Mouse (Mus musculus): ENCODE measurements at regions not wholly inside any gene's neighbourhood (a gene's known extent, or its start where the extent isn't known, plus 50 kb on each side); places are given as distances from the start of the nearest gene placed in this dataset.

DNA sequence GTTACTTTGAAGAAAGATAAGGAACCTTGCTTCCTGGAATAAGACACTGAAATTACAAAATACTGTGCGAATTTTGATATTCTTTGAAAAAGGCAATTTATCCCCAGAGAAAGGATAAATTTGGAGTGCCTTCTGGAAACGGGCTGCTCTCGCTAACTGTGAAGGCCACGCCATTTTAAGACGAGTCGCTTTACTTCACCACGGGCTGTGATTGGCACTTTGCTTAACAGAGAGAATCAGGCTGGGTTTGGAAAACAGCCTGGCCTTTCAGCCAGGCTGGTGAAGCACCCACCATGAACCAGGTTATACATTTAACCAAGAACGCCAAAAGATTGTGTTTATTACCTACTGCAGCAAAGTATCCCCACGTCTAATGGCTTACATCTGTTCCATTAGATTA is 132.7 kb downstream of the Gm9817 start:
- DNase-seq, result no peak
- intact Hi-C loops (cut with DNase I), result no loop called here

DNA sequence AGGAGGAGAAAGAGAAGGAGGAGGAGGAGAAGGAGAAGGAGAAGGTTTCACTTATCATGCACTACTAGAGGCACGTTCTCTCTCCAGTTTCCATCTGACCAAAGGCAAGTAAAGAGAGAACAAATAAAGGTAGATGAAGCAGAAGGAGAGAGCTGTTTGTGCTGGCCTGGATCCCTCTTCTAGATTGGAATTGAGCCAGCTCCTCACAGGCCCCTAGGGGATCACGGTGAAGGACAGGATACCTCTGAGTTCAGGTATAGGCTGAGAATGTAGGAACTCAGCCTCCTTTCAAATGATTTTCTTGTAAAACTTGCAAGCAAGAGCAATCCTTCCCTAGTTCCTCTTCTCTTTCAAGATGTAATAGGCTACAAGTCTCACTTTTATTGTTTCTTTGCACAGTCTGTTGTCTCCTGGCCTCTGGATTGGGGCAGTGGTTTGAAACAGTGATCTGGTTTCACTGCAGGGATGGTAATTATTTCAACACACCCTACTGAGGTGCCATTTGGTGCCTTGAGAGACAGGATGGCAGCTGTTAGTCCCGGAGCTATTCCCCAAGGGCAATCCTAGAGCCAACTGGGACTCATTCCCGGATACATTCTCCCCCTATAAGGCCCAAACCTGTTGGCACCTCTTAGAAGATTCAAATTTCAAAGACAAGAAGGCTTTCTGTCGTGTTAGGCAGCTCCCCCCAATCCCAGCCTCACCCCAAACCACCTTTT is 134.8 kb downstream of the Gm9817 start:
- DNase-seq, result no peak
- intact Hi-C loops (cut with DNase I), result no loop called here

- intact Hi-C loops (cut with DNase I), result no loop called here
- DNase-seq, result no peak
Measured at GRCm38 (mm10) chr13:45218251-45218650, 139.8 kb downstream of the Gm9817 start.

DNA sequence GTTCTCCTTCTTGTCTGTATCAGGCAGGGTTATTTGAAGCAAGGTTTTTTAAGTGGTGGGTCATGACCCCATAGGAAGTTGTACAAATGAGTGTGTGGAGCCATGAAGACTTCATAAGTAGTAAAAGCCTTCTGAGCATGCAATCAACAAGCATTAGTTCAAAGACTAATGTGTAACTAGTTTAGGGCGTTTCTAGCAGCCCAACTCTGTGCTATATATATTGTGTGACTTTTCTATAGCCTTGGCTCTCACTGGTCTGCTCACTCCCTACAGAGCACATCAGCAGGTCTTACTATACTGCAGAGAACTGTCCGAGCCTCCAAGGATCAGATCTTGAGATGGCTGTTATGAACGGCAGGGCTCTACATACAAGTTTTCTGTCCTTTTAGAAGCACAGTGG is 141.2 kb downstream of the Gm9817 start:
- intact Hi-C loops (cut with DNase I), result no loop called here
- no peak for DNase-seq

DNA sequence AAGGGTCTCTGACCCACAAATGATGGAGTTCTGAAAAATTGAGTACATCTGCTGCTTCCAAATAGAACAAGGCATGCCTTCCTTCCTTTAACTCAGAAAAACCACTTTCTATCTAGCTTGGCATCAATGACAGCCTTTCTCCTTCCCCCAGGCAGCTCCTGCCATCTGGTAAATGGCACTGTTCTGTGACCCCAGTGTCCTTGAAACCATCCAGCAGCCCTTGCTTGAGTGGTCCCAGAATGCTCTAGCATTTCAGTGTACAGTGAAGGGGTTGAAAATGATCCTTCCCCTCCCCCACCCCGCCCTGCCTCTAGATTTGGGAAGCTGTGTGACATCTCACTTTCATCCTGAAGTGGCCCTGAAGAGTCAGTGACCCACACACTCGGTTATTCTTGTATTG is 152.3 kb downstream of the Gm9817 start:
- intact Hi-C loops (cut with DNase I), result no loop called here

DNA sequence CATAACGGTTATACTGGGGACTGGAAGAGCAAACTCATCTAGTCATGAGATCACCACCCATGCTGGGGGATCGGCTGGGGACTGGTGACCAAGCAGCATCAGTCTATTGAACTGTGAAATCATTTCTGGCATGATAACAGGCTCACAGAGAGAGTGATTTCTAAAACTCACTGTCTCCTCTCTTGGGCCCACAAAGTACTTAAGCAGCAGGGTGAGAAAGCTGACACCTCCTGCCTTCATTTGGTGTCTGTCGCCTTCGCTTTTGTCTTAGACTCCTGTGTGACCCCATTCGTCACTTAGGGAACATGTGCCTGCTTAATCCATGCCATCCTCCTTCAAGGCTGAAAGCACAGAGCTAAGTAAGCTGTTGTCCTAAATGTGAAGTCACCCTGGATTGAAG is 154.3 kb upstream of the Mylip start:
- intact Hi-C loops (cut with DNase I), result no loop called here
- DNase-seq, result no peak

More for the DNA sequence above, 152.3 kb downstream of the Gm9817 start:
- DNase-seq, result no peak

DNA sequence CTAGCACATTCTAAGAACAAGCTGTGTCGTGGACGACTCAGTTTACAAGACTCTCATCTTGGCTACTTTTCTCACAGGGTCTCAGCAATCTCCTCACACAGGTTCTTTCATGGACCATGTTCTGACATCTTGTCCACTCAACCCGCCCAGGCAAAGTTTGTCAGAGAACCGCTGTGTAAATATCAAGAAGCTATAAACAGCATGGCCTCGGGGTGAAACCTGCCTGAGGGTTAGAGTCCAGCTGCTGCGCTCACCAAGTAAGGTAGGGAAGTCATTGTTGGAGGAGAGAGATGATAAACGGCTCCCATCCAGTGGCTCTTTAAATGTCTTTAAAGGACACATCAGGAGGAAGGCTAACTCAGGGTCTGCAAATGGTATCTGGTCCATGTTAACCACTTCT is 151.3 kb upstream of the Mylip start:
- intact Hi-C loops (cut with DNase I), result no loop called here
- no peak for DNase-seq

DNA sequence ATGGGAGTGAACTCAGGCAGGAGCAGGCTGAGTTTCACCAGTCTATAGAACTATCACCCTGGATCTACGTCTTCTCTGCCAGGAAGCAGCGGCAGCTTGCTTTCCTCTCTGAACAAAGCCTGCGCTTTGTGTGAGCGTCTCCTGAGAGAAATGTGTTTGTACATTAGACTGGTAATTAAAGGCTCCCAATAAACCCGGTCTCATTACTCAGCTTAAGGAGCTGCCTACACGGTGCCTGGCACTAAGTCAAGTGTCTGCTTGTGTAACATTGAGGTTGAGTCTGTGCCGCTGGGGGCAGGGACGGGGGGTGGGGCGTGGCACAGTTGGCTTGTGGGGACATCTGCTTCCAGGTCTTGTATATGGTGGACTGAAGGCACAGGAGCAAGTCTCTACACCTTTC is 150.4 kb upstream of the Mylip start:
- peak in 1 of 2 experiments; percentile 14 for DNase-seq
- intact Hi-C loops (cut with DNase I), result no loop called here

GRCm38 (mm10) chr13:45240009-45240653 is 149.4 kb upstream of the Mylip start:
- no peak for DNase-seq
- intact Hi-C loops (cut with DNase I), result no loop called here

DNA sequence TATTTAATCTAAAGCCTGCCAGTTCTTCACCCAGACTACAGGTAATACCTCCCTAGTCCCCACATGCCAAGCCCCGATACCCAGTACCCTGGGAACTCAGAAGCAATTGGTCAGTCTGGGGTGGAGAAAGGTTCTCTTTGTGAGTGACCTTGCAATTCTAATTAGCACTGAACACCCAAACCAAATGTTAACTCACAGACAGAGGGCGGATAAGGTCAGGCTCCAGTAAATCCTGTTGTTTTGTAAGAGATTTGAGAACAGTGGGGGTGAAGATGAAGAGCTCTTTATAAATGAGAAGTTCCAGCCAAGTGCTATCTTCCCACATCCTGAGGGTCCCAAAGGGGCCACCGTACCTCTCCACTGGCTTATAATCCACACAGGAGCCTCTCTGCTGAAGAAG is 147.3 kb upstream of the Mylip start:
- intact Hi-C loops (cut with DNase I), result no loop called here
- DNase-seq, result no peak

DNA sequence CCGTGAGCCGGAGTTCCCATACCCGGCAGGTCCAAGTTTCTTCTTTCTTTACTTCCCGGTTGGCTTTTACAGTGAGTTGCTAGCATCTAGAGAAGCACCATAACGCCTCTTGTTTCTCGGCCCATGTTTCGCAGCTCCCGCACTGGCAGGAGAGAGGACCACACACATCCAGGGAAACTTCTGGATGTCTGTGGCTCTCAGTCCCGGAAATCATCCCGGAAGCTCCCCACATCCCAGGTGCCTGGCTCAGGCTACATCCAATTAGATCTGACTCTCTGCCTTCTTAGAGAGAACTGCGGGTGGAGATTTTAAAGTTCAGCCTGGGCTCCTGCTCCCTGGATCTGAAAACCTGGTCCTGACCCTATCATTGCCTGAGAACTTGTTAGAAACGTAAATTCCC is 146.8 kb upstream of the Mylip start:
- no peak for DNase-seq
- intact Hi-C loops (cut with DNase I), result no loop called here

- DNase-seq, result no peak
- intact Hi-C loops (cut with DNase I), result no loop called here
Measured at GRCm38 (mm10) chr13:45245651-45246050, 143.9 kb upstream of the Mylip start.

GRCm38 (mm10) chr13:45246341-45246740 is 143.2 kb upstream of the Mylip start:
- intact Hi-C loops (cut with DNase I), result no loop called here
- no peak for DNase-seq

- DNase-seq, result no peak
Measured at GRCm38 (mm10) chr13:45250028-45250427, 139.5 kb upstream of the Mylip start.

GRCm38 (mm10) chr13:45251068-45251467 is 138.5 kb upstream of the Mylip start:
- DNase-seq, result no peak

More at GRCm38 (mm10) chr13:45250028-45250427, 139.5 kb upstream of the Mylip start:
- intact Hi-C loops (cut with DNase I), result no loop called here

DNA sequence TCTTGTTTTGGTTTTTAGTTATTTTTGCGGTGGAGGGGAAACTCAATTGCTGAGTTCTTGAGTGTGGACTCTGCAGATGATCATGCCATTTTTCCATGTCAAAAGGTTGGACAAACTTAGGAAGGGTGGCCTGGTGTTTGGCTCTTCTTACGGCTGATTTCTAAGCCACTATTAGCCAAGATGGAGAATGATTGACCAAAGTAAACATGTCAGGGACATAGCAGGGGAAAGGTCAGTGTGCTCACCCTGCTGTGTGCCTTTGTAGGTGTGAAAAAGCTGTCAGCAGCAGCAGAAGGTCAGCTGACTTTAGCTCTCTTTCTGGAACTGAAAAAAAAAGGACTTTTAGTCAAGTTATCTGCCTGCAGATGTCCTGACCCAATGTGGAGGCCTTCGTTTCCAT is 137.4 kb upstream of the Mylip start:
- no peak for DNase-seq

More at GRCm38 (mm10) chr13:45251068-45251467, 138.5 kb upstream of the Mylip start:
- intact Hi-C loops (cut with DNase I), result no loop called here

DNA sequence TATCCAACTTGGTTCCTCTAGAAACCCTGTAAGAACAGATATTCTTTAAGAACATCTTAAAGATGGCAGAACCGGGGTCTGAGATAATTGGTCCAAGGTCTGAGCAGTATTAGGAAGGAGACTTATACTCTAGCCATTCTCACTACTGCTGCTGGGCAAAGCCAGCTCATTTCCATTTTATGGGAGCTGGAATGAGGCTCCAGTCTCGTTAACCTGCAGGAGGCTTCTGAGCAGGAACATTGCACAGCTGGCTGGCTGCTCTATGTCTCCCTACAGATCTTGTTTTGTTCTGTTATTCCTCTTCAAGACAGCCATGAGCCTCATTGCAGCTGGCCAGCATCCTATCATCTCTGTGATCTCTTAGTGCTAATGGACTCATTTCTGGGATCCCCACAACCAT is 136.3 kb upstream of the Mylip start:
- intact Hi-C loops (cut with DNase I), result no loop called here
- no peak for DNase-seq

More for the DNA sequence above, 137.4 kb upstream of the Mylip start:
- intact Hi-C loops (cut with DNase I), result no loop called here

DNA sequence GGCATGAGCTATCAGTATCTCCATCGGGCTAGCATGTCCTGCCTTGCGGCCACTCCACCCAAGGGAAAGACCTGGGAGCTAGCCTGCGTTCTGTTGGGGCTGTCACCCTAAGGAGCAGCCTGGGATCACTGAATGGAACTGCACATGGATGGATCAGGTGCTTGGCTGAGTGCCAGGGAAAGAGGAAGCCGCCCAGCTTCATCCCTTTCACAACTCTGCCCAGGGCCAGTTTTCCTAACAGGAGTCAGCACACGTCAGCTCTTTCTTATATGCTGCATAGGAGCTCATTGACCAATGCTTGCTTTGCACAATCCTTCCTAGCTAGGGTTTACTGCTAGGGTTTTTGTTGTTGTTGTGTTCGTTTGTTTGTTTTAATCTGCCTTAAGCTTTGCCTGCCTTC is 134.3 kb upstream of the Mylip start:
- intact Hi-C loops (cut with DNase I), result no loop called here
- no peak for DNase-seq

DNA sequence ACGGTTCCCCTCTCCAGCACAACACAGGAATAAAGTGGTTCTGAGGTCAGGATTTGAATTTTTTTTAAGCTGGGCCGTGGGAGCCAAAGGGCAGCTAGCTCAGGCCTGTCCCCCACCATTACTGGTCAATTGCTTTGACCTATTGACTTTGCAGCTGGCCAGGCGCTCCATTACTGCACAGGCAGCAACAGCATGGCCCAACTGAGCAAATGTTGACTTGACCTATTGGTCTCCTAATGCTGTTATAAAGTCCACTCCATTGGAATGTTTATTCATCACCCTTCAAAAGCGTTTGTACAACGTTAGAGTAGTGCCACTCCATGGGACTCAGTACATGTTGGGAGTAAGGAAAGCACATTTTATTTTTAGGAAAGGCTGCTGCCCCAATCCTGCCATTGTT is 127.5 kb upstream of the Mylip start:
- intact Hi-C loops (cut with DNase I), result no loop called here
- DNase-seq, result no peak

DNA sequence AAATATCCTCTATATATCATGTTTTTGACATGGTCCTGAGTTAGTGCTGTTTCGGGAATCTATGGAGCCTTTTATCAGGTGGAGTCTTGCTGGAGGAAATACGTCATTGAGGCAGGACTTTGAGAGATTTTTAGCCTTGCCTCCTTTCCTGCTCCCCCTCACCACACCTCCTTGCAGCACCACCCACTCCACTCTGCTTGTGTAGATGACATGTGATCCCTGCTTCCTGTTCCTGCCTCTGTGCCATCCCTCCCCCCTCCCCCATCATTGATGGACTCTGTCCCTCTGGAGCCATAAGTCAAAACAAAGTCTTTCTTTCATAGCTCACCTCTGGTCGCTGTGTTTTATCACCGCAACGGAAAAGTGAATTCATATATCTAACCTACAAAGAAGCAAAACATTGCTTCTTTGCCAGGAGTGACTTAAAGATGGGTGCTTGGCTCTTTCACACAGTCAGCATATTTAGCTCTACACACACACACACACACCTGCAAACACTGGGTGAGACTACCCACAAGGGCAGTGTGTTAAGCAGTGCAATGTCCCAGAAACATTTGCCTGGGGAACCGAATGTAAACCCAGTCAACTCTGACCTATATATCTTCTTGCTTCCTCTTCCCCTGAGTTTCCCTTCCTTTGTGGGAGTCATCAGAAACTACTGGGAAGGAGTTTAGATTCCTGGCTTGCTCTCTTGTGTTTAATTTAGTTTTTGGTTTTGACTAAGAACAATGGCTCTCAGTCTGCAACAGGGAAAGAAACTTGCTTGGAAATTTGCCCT is 123.1 kb upstream of the Mylip start:
- intact Hi-C loops (cut with DNase I), result no loop called here
- DNase-seq, result peak; percentile 25 to 28

DNA sequence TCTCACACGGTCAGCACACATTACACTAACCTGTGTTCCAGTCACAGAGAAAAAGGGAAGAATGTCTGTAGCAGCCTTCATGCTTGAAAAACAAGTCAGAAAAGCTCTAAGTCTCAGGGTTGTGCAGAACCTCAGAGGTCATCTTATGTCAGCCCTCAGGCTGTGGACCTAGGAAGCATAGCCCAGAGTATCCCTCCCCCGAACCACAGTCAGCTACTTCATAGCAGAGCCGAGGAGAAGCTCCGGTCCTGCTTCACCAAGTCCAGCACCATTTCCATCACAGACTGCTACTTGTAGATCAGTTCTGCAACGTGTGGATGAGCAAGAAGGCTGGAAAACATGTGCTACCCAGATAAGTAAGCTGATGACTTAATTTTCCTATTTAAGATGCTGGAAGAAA is 122.1 kb upstream of the Mylip start:
- intact Hi-C loops (cut with DNase I), result no loop called here

GRCm38 (mm10) chr13:45267906-45268305 is 121.6 kb upstream of the Mylip start:
- intact Hi-C loops (cut with DNase I), result no loop called here
- DNase-seq, result no peak

More for the DNA sequence above, 122.1 kb upstream of the Mylip start:
- no peak for DNase-seq

All from heart, postnatal 10 days (tissue).